Mouse (Mus musculus): ENCODE data around the gene Cdr2l. TPM values are rescaled to one million over a fixed set of nuclear protein-coding genes. Genes with fewer than 3 reads are reported as not detected.

Cdr2l gene
- polyA plus RNA-seq, 2 experiments, result 1.0 to 1.5 TPM

DNA sequence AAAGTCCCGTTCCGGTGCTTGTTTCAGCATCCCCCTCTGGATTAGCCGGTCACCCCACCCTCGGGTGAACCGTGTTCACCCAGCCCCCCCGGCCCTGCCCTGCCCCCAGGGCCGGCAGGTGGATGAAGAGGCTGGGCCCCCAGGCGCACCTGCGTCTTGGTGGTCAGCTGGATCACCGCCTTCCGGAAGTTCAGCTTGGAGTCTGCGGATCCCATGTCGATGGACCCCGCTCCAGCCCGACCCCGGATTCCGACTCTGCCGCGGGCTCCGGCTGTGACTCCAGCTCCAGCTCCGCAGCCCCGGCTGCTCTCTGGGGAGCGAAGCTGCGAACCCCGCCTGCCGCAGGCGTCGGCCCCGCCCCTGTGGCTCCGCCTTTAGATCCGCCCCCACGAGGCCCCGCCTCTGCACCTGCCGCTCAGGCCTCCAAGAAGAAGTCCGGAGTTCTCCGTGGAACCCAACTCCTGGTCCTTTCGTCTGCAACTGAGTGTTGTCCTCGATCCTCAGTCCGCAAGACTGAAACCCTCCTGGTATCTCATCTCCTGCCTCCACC, 14.2 kb upstream of the Cdr2l start, which contains the start of gene Hid1:
Gene Hid1, minus strand, starts transcription at position 362 of the 550 bp plus-strand sequence.
- TF ChIP-seq CTCF (IDR thresholded peaks at IDR 0.05; ENCODE audit: low read depth) (no peak), EP300 (IDR thresholded peaks at IDR 0.05; ENCODE audit: low read depth) (no peak)
- H3K36me3 ChIP-seq (replicated peaks; ENCODE audit: control insufficient read depth, insufficient read depth, low read depth), result no peaks in the 10 kb centered on the region
- H3K4me1 ChIP-seq (replicated peaks; ENCODE audit: control insufficient read depth in 2 of 2, insufficient read depth in 2 of 2, low read length in 1 of 2), result peaks cover 0 to 2% of the 10 kb centered on the region in 2 experiments; a peak in 1 of 4 replicates
- no peak within 1 kb of the TSS for H3K27ac ChIP-seq
- no peak within 1 kb of the TSS for H3K9ac ChIP-seq (replicated peaks)
- peak; percentile 25 to 48 (median 36) for DNase-seq (ENCODE audit: low read depth in 3 of 3, low spot score in 3 of 3)
- peak within 1 kb of the TSS; percentile 11 to 43; a peak in 2 of 4 replicates for H3K4me3 ChIP-seq (ENCODE audit: insufficient read depth in 1 of 2, low read depth in 2 of 2, low read length in 2 of 2)
- no peaks in the 10 kb centered on the region for H3K9me3 ChIP-seq (ENCODE audit: control insufficient read depth, low read length)
- peaks cover 29% of the 10 kb centered on the region for H3K27me3 ChIP-seq (ENCODE audit: control insufficient read depth, insufficient read depth, low read length)
- ATAC-seq (ENCODE audit: insufficient read depth), result 0 out of 2 replicates have a peak, but pooled peaks have one; percentile 43
- peak within 1 kb of the TSS; percentile 52 for H3K4me2 ChIP-seq (ENCODE audit: low read depth)
- under 1% methylated on average over 39 of the region's 39 CpGs for WGBS (ENCODE audit: insufficient replicate concordance)

DNA sequence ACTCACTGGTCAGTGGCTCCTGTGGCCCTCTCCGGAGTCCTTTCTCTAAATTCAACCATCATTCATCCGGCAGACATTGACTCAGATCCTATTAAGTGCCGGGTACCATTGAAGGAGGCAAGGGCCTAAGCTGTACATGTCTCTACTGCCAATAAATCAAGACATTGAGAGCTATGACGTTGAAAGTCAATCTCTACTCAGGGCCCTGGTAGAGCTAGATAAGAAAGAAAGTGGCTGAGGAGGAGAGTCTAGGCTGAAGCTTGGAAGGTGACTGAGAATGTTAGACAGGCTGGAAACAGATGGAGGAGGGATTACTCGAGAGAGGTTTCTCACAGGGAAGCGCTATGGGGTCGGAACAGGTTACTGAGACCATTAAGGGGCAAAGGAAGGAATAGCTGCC, 11.3 kb upstream of the Cdr2l start:
- Histone ChIP-seq H3K4me2 (ENCODE audit: low read depth) (no peak overlapping the region), H3K9ac (replicated peaks) (no peak overlapping the region), H3K4me3 (ENCODE audit: insufficient read depth in 1 of 2, low read depth in 2 of 2, low read length in 2 of 2) (no peak overlapping the region), H3K27me3 (ENCODE audit: control insufficient read depth, insufficient read depth, low read length) (peaks cover 49% of the 10 kb centered on the region), H3K27ac (no peak overlapping the region), H3K9me3 (ENCODE audit: control insufficient read depth, low read length) (no peaks in the 10 kb centered on the region), H3K36me3 (replicated peaks; ENCODE audit: control insufficient read depth, insufficient read depth, low read depth) (no peaks in the 10 kb centered on the region), H3K4me1 (replicated peaks; ENCODE audit: control insufficient read depth in 2 of 2, insufficient read depth in 2 of 2, low read length in 1 of 2) (peaks cover 0 to 2% of the 10 kb centered on the region in 2 experiments; a peak in 1 of 4 replicates)
- 34% methylated on average over 7 of the region's 7 CpGs for WGBS (ENCODE audit: insufficient replicate concordance)
- ATAC-seq (ENCODE audit: insufficient read depth) (no peak), DNase-seq (ENCODE audit: low read depth in 3 of 3, low spot score in 3 of 3) (no peak)
- TF ChIP-seq EP300 (IDR thresholded peaks at IDR 0.05; ENCODE audit: low read depth) (no peak), CTCF (IDR thresholded peaks at IDR 0.05; ENCODE audit: low read depth) (no peak)

DNA sequence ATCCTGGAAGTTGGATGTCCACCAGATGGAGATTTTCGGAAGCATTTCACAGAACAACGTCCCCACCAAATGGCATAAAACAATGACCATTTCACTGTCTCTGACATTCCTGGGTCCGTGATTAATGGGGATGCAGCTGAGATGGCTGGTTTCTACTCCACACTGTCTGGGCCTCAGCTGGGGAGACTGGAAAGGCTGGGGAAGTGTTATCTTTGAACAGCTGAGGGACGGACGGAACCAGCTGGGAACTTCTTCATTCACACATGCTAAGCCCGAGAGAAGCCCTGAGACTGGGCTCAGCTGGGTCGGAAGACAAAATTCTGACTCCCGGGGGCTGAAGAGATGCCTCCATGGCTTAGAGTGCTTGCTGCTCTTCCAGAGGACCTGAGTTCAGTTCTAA, 10.4 kb upstream of the Cdr2l start:
- TF ChIP-seq EP300 (IDR thresholded peaks at IDR 0.05; ENCODE audit: low read depth) (no peak), CTCF (IDR thresholded peaks at IDR 0.05; ENCODE audit: low read depth) (no peak)
- DNase-seq (ENCODE audit: low read depth in 3 of 3, low spot score in 3 of 3), result no peak
- Histone ChIP-seq H3K4me1 (replicated peaks; ENCODE audit: control insufficient read depth in 2 of 2, insufficient read depth in 2 of 2, low read length in 1 of 2) (peaks cover 0 to 2% of the 10 kb centered on the region in 2 experiments; a peak in 1 of 4 replicates), H3K9me3 (ENCODE audit: control insufficient read depth, low read length) (no peaks in the 10 kb centered on the region), H3K9ac (replicated peaks) (no peak overlapping the region), H3K4me3 (ENCODE audit: insufficient read depth in 1 of 2, low read depth in 2 of 2, low read length in 2 of 2) (no peak overlapping the region), H3K4me2 (ENCODE audit: low read depth) (no peak overlapping the region), H3K27ac (no peak overlapping the region), H3K36me3 (replicated peaks; ENCODE audit: control insufficient read depth, insufficient read depth, low read depth) (no peaks in the 10 kb centered on the region), H3K27me3 (ENCODE audit: control insufficient read depth, insufficient read depth, low read length) (peaks cover 44% of the 10 kb centered on the region)
- no peak for ATAC-seq (ENCODE audit: insufficient read depth)
- WGBS (ENCODE audit: insufficient replicate concordance), result 57% methylated on average over 8 of the region's 8 CpGs

DNA sequence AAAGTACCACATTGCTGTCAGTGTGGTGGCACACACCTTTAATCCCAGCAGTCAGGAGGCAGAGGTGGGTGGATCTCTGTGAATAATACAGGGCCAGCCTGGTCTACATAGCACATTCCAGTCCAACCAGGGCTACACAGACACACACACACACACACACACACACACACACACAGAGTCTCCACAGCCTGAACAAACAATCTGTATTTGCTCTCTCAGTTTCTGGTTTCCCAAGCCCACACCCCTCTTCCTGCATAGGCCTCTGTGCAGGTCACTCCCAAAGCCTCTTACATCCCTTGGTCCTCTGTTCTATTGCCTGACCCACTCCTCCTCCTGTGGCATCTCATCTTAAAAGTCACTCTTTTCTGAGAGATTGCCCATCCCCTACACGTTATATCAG, 9.7 kb upstream of the Cdr2l start:
- WGBS (ENCODE audit: insufficient replicate concordance), result 33% methylated on average over 1 of the region's 1 CpGs
- DNase-seq (ENCODE audit: low read depth in 3 of 3, low spot score in 3 of 3) (no peak), ATAC-seq (ENCODE audit: insufficient read depth) (no peak)
- TF ChIP-seq CTCF (IDR thresholded peaks at IDR 0.05; ENCODE audit: low read depth), result no peak
- no peak for TF ChIP-seq EP300 (IDR thresholded peaks at IDR 0.05; ENCODE audit: low read depth)
- Histone ChIP-seq H3K9ac (replicated peaks) (no peak overlapping the region), H3K4me2 (ENCODE audit: low read depth) (no peak overlapping the region), H3K4me3 (ENCODE audit: insufficient read depth in 1 of 2, low read depth in 2 of 2, low read length in 2 of 2) (no peak overlapping the region), H3K27ac (no peak overlapping the region), H3K27me3 (ENCODE audit: control insufficient read depth, insufficient read depth, low read length) (peaks cover 37% of the 10 kb centered on the region), H3K36me3 (replicated peaks; ENCODE audit: control insufficient read depth, insufficient read depth, low read depth) (no peaks in the 10 kb centered on the region), H3K4me1 (replicated peaks; ENCODE audit: control insufficient read depth in 2 of 2, insufficient read depth in 2 of 2, low read length in 1 of 2) (peaks cover 0 to 2% of the 10 kb centered on the region in 2 experiments; a peak in 1 of 4 replicates), H3K9me3 (ENCODE audit: control insufficient read depth, low read length) (no peaks in the 10 kb centered on the region)

DNA sequence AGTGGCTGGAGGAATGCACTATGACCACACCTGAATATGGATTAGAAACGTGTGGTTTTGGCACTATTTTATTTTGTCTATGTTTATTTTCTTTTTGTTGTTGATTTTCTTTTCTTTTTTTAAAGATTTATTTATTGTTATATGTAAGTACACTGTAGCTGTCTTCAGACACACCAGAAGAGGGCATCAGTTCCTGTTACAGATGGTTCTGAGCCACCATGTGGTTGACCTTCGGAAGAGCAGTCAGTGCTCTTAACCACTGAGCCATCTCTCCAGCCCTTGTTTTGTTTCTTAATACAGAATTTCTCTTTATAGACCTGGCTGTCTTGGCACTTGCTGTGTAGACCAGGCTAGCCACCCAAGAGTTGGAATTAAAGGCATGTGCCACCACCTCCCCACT, 9.0 kb upstream of the Cdr2l start:
- no peak overlapping the region for H3K27ac ChIP-seq
- no peak for ATAC-seq (ENCODE audit: insufficient read depth)
- H3K4me1 ChIP-seq (replicated peaks; ENCODE audit: control insufficient read depth in 2 of 2, insufficient read depth in 2 of 2, low read length in 1 of 2), result peaks cover 0 to under 1% of the 10 kb centered on the region in 2 experiments; a peak in 1 of 4 replicates
- H3K4me3 ChIP-seq (ENCODE audit: insufficient read depth in 1 of 2, low read depth in 2 of 2, low read length in 2 of 2), result no peak overlapping the region
- no peaks in the 10 kb centered on the region for H3K36me3 ChIP-seq (replicated peaks; ENCODE audit: control insufficient read depth, insufficient read depth, low read depth)
- peaks cover 32% of the 10 kb centered on the region for H3K27me3 ChIP-seq (ENCODE audit: control insufficient read depth, insufficient read depth, low read length)
- no peak overlapping the region for H3K9ac ChIP-seq (replicated peaks)
- no peak for DNase-seq (ENCODE audit: low read depth in 3 of 3, low spot score in 3 of 3)
- H3K9me3 ChIP-seq (ENCODE audit: control insufficient read depth, low read length), result no peaks in the 10 kb centered on the region
- WGBS (ENCODE audit: insufficient replicate concordance), result 29% methylated on average over 2 of the region's 2 CpGs
- TF ChIP-seq CTCF (IDR thresholded peaks at IDR 0.05; ENCODE audit: low read depth) (no peak), EP300 (IDR thresholded peaks at IDR 0.05; ENCODE audit: low read depth) (no peak)
- no peak overlapping the region for H3K4me2 ChIP-seq (ENCODE audit: low read depth)

All from liver, embryonic 14.5 days (tissue).